Mouse (Mus musculus) telencephalon, adult 2 months (tissue): ENCODE data around the gene Nme7.

Experiments used
- DNase-seq: peaks from one replicate; pipeline ENCODE4 v3.0.0-alpha.2; 2011; ENCODE audit warnings: low read depth, low spot score

The Nme7 gene

GRCm38 (mm10) chr1:164319542-164320140, 15.7 kb downstream of the Nme7 start:
- no peak for DNase-seq

DNA sequence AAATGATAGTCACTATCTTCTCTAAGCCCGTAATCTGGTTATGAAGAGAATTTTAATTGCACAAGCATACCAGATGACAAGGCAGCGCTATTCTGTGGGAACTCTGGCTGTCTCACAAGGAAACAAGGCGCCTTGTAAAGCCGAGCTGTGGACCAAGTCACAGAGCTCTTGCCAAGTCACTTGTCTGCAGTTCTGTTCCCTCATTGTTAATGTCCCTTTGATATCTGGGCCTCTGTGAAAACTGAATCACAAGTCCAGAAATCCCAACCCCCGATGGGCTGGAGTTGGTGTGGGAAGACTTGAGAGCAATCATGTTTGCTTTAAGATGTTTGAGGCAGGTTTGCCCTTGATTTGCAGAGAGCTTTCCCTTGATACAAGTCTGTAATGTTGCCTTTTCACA, 16.8 kb downstream of the Nme7 start:
- no peak for DNase-seq

- DNase-seq = no peak
Observed at GRCm38 (mm10) chr1:164321408-164321807, 17.5 kb downstream of the Nme7 start.

DNA sequence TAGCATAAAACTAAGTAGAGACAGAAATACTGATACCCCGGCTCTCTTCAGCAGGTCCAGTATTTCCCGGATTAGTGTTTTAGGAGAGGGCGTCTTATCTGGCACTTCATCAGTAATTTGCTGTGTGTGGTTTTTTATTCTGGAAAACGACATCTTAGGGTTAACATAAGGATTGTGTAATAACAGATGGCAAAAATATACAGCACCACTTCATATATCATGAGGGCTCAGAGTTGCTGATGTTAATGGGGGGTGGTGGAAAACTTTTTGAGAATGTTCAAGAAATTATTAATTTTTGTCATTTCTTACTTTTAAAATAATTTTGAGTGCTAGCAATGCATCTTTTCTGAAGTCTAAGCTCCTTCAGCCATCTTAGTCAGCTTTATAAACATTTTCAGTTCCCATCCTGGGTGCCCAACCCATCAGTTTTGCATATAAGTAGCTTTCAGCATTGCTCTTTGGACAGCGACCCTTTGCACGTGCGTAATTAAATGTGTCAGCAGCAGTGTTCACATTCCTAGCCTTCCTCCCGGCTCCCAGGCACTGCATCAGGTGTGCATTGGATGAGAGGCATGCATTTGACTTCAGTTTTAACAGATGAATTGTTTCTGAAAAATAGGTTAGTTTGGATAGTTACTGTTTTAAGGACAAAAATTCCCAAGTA, 19.2 kb downstream of the Nme7 start:
- DNase-seq = no peak

GRCm38 (mm10) chr1:164324221-164324620, 20.3 kb downstream of the Nme7 start:
- DNase-seq = no peak

GRCm38 (mm10) chr1:164324878-164325277, 21.0 kb downstream of the Nme7 start:
- DNase-seq = no peak

DNA sequence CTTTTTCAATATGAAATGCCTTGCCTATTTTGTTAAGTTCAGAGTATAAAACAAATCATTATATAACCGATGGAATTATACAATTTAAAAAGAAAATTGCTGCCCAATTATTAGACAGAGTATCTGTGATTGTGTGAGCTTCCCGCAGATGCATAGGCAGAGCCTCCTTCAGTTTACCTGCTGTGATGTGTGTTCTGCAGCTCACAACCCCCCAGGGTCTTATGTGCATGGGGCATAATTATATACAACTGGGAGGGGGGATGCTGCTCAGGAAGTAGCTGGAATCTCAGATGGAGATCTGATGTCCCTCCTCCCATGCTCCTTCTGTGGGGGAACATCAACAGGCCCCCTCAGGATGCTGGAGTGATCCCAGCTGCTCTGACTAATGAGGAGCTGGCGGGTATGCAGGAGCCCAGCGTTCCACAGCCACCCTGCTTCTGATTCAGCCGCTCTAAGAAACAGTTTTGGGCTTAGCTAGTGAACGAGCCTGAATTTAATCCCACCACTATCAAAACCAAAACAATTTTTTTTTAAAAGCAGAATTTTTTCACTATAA, 22.8 kb downstream of the Nme7 start:
- DNase-seq = peak; percentile 53

GRCm38 (mm10) chr1:164327764-164328163, 23.8 kb downstream of the Nme7 start:
- no peak for DNase-seq

DNA sequence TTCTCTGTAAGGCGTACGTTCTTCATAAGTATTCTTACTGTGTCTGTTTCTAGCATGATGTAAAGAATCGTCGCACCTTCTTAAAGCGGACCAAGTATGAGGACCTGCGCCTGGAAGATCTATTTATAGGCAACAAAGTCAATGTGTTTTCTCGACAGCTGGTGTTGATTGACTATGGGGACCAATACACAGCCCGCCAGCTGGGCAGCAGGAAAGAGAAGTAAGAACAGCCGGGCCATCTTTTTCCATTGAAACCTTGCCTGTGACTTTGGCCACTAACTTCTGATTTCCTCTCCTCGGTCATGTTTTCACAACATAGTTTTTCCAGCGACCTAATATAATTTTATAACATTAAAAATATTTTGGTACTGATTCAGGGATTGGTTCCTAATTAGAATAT, 28.6 kb downstream of the Nme7 start:
- DNase-seq = no peak

DNA sequence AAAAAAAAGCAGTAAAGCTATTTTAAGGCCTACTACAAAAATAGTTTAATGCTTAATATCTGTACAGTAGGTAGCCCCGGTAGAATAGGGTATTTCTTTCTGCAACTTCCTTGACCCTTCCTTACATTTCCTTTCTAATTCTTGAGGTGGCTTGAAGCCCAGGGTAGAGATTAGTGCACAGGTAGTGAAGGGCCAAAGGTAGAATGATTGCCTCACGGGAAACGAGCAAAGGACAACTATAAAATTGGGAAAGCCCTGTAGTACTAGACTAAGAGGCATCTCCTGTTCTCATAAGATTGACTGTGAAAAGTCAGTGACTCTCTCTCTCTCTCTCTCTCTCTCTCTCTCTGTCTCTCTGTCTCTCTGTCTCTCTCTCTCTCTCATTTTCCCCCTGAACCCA, 31.5 kb downstream of the Nme7 start:
- DNase-seq = no peak

- no peak for DNase-seq
Observed at GRCm38 (mm10) chr1:164335846-164336245, 31.9 kb downstream of the Nme7 start.

DNA sequence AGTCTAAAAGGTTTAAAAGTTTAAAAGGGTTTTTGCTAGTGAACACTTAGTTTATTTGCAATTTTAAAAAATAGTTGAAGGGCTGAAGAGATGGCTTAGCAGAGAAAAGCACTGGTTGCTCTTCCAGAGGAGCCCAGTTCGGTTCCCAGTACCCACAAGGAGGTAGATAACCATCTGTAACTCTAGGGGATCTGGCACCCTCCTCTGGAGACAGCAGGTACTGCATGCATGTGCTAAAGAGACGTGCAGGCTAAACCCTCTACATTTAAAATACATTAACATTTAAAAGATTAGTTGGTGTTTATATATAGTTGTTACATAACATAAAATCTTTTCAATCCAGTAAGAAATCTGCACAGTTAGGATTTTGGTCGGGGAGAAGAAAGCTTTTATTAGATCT, 38.2 kb downstream of the Nme7 start:
- DNase-seq = no peak

DNA sequence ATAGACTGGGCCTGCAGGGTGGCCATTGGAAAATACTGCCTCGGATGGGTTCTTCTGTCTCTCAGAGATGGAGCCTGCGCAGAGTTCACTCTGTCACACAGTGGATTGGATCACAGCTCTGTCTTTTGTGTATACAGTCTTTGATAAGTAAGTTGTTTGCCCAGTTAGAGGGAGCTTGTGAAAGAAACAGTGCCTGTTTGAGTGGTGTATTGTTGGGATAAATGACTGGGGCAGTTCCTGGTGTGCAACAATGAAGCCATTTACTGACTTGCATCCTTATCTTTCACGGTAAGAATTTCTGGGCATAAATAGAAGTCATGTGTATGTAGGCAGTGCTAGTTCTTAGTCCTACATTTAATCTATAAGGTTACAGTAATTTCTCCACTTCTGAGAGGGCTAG, 49.5 kb downstream of the Nme7 start:
- no peak for DNase-seq

- no peak for DNase-seq
Observed at GRCm38 (mm10) chr1:164357995-164358394, 54.1 kb downstream of the Nme7 start.

DNA sequence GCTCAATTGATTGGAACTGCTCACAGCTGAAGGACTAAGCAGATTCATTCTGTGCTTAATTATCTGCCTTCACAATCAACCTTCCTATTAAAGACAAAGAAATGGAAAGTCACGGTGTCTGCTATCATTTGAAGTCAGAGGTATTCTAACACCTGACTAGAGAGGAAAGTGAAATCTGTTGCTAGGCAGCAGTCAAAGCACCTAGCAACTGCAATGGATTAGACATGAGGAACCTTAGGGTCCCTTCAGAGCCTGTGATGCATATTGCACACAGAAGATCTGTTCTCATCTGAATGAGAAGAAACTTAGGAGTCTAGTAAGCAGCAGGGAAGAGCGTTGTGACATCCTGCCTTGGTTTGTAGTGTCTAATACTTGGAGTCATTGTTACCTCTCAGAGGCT, 58.1 kb downstream of the Nme7 start:
- no peak for DNase-seq

GRCm38 (mm10) chr1:164366156-164367128, 62.5 kb downstream of the Nme7 start:
- peak; percentile 40 for DNase-seq

DNA sequence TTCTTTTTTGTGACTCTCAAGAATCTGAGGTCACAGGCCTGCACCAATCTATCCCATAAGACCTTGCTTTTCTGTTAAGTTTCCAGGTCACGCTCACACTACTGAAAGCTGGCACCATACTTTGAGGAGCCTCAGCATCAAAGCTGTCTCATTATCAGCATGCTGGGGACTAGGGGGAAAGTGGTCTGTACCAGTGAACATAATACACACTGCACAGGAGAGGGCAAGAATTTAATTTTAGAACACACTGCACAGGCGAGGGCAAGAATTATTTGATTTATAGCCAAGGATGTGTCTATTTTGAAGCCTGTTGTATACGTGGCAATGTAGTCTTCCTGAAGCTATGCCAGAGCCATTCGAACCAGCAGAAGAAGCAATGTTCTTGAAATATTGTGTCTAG, 64.2 kb downstream of the Nme7 start:
- no peak for DNase-seq

DNA sequence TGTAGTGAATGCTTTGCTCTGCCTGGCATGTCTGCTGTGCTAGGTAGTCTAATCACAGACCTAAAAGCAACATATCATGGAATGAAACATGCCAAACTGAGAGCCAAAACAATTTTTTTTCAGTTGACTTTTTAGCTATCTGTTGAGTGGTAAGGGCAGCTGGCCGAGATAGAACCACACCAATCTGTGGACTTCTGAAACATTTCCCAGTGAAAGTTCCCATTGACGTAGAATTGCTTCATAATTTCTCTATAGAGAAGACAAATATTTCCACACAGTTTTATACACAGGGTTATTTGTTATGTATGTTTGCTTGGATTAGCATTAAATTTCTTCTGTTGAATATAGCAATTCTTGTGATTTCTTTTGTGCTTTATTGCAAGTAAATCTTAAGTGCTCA, 65.9 kb downstream of the Nme7 start:
- DNase-seq = no peak

- DNase-seq = no peak
Observed at GRCm38 (mm10) chr1:164373029-164373428, 69.1 kb downstream of the Nme7 start.

- no peak for DNase-seq
Observed at GRCm38 (mm10) chr1:164374020-164374419, 70.1 kb downstream of the Nme7 start.

- no peak for DNase-seq
Observed at GRCm38 (mm10) chr1:164375626-164376025, 71.7 kb downstream of the Nme7 start.
